Mouse (Mus musculus) CH12.LX (cell line): ENCODE data around the gene Popdc3.

Source experiments
- CHD2 ChIP-seq: IDR thresholded peaks from 2 replicates; pipeline ENCODE4 v1.6.1; 2011; ENCODE audit warnings: low read length, improper control_type of control experiment
- CTCF ChIP-seq, 2 experiments: IDR thresholded peaks in 1 of 2; conservative IDR thresholded peaks in 1 of 2; 2 replicates each; pipeline ENCODE4 v1.5.1; 2011 to 2012; ENCODE audit warnings: low read depth in 2 of 2, low read length in 2 of 2, improper control_type of control experiment in 1 of 2, inconsistent platforms in 1 of 2, mild to moderate bottlenecking in 1 of 2, moderate library complexity in 1 of 2
- E2F4 ChIP-seq: IDR thresholded peaks from 2 replicates; pipeline ENCODE4 v1.6.1; 2011; ENCODE audit warnings: low read depth, low read length, improper control_type of control experiment; ENCODE audit not compliant: insufficient replicate concordance
- HCFC1 ChIP-seq: IDR thresholded peaks from 2 replicates; pipeline ENCODE4 v1.6.1; 2012; ENCODE audit warnings: low read depth, mild to moderate bottlenecking, inconsistent platforms, low read length, improper control_type of control experiment
- MAX ChIP-seq: IDR thresholded peaks from 2 replicates; pipeline ENCODE4 v1.6.1; 2011; ENCODE audit warnings: low read length, improper control_type of control experiment
- POLR2A ChIP-seq: IDR thresholded peaks from 2 replicates; pipeline ENCODE4 v1.6.1; 2011; ENCODE audit warnings: low read depth, mild to moderate bottlenecking, improper control_type of control experiment, low read length
- POLR2AphosphoS2 ChIP-seq: IDR thresholded peaks from 2 replicates; pipeline ENCODE4 v1.6.1; 2011; ENCODE audit warnings: low read depth, low read length, improper control_type of control experiment
- USF1 ChIP-seq: IDR thresholded peaks from 2 replicates; pipeline ENCODE4 v1.6.1; 2014; ENCODE audit warnings: low read depth, mild to moderate bottlenecking, inconsistent platforms, low read length, improper control_type of control experiment

DNA sequence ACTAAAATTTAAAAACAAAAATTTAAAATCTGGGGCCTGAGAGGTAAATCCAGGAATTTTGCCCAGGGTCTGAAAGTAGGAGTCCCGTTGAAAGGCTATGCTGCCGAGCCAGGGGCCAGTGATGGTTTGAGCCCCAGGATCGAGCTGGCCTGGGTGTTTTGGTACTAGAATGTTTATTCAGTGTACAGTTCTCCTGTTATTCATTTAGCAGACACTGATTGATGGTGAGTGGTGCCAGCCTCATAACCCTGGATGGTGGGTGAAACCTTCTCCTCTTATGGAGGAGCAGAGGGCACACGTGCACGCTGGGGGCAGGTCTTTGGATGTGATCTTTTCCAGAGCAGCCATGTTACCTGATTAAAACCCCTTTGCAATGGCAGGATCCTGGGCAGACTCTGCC lies 35.5 kb upstream of the Popdc3 start:
- TF ChIP-seq E2F4: no peak
- TF ChIP-seq CHD2: no peak
- no peak for TF ChIP-seq CTCF (conservative IDR thresholded peaks at IDR 0.05 in 1 of 2, IDR thresholded peaks at IDR 0.05 in 1 of 2; ENCODE audit: low read depth in 2 of 2, low read length in 2 of 2)
- no peak for TF ChIP-seq MAX
- no peak for TF ChIP-seq POLR2A
- no peak for TF ChIP-seq USF1
- no peak for TF ChIP-seq POLR2AphosphoS2
- TF ChIP-seq HCFC1: no peak
